Mouse (Mus musculus) liver, embryonic 15.5 days (tissue): ENCODE data around the gene Nr1h3. TPM values are rescaled to one million over a fixed set of nuclear protein-coding genes. Genes with fewer than 3 reads are reported as not detected.

Experiments used
- ATAC-seq: fragments of 200-750 bp; cut with Nextera tagmentation; 2 replicates; pipeline ENCODE4 v1.8.0; 2017; ENCODE audit warnings: moderate number of reproducible peaks, mild to moderate bottlenecking, moderate library complexity; ENCODE audit not compliant: insufficient read depth
- H3K27ac ChIP-seq: fragments of 300-500 bp; sonication (generic); replicated peaks from 2 replicates; pipeline ENCODE4 v1.5.1; 2015; ENCODE audit warnings: mild to moderate bottlenecking, inconsistent platforms
- H3K27me3 ChIP-seq: fragments of 300-500 bp; sonication (generic); 2 replicates; pipeline ENCODE4 v1.6.1; 2015; ENCODE audit warnings: mild to moderate bottlenecking, inconsistent platforms
- H3K36me3 ChIP-seq: fragments of 300-500 bp; sonication (generic); replicated peaks from 2 replicates; pipeline ENCODE4 v1.6.1; 2015; ENCODE audit warnings: moderate library complexity, mild to moderate bottlenecking, inconsistent platforms
- H3K4me1 ChIP-seq: fragments of 300-500 bp; sonication (generic); replicated peaks from 2 replicates; pipeline ENCODE4 v1.6.1; 2015; ENCODE audit warnings: inconsistent platforms
- H3K4me2 ChIP-seq: fragments of 300-500 bp; sonication (generic); 2 replicates; pipeline ENCODE4 v1.6.1; 2015; ENCODE audit warnings: moderate library complexity, mild to moderate bottlenecking, inconsistent platforms
- H3K4me3 ChIP-seq: fragments of 300-500 bp; sonication (generic); replicated peaks from 2 replicates; pipeline ENCODE4 v1.5.1; 2015; ENCODE audit warnings: mild to moderate bottlenecking, inconsistent platforms
- H3K9ac ChIP-seq: fragments of 300-500 bp; sonication (generic); 2 replicates; pipeline ENCODE4 v1.6.1; 2015; ENCODE audit warnings: moderate library complexity, mild to moderate bottlenecking, inconsistent platforms
- H3K9me3 ChIP-seq: fragments of 300-500 bp; sonication (generic); replicated peaks from 2 replicates; pipeline ENCODE4 v1.6.1; 2016; ENCODE audit warnings: inconsistent platforms
- WGBS: fragments of 180-500 bp; shearing (Covaris S2); methylation state at CpG from one replicate; pipeline ENCODE4 v1.1.7; 2015; ENCODE audit warnings: mixed read lengths; ENCODE audit not compliant: insufficient replicate concordance; 5-methylcytosine and 5-hydroxymethylcytosine counted together
- polyA plus RNA-seq: library from polyadenylated mRNA; unstranded; fragments of >200 nt; fragmentation: Nextera tagmentation; extraction: Ambion mirVana; gene quantifications from 2 replicates; pipeline ENCODE4 v1.2.1, GENCODE M21; 2015

The Nr1h3 gene
- polyA plus RNA-seq, 1 experiment from 2014 or later, result 21.0 TPM

DNA sequence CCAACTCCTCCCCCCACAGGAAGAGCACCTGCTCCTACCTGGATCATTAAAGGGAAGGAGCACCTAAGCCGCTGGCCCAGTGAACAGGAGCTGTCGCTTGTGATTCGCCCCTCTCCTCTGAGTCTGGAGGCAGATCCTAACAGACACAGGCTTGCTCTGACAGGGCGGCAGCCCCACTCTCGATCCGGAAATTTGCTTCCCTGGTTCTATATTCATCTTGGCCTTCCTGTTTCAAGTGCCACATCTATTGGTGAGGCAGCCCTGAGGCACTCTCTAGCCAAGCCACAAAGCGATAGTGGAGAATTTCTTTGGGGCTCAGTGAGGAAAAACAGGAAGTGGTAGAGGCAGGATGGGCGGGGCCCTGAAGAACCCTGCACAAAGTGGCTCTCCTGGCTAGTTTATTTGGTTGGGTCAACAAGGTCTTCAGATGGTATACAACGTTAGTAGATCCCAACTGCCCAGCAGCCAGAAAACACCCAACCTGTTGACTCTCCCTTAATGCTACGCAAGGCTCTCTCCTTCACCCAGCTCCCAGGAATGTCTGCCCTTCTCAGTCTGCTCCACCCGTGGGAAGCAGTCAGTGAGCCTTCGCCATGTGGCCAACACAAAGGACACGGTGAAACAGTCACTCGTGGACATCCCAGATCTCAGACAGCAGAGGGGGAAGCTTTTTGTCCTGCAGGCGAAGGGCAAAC lies 18.8 kb downstream of the Nr1h3 start, which contains the start of gene Madd:
Gene Madd (minus strand): TSS at position 127 of the 695 bp plus-strand sequence.
- H3K9ac ChIP-seq, result peak within 1 kb of the TSS; percentile 82
- peak within 1 kb of the TSS; percentile 87 for H3K4me3 ChIP-seq
- ATAC-seq, result peak; percentile 38
- no peaks in the 10 kb centered on the region for H3K9me3 ChIP-seq
- H3K27ac ChIP-seq, result peak within 1 kb of the TSS; percentile 88
- 25% methylated on average over 15 of the region's 15 CpGs for WGBS
- peaks cover 6% of the 10 kb centered on the region; the same call in 1 of the 2 replicates for H3K27me3 ChIP-seq
- no peaks in the 10 kb centered on the region for H3K36me3 ChIP-seq
- peak within 1 kb of the TSS; percentile 99 for H3K4me2 ChIP-seq
- H3K4me1 ChIP-seq, result peaks cover 29% of the 10 kb centered on the region

DNA sequence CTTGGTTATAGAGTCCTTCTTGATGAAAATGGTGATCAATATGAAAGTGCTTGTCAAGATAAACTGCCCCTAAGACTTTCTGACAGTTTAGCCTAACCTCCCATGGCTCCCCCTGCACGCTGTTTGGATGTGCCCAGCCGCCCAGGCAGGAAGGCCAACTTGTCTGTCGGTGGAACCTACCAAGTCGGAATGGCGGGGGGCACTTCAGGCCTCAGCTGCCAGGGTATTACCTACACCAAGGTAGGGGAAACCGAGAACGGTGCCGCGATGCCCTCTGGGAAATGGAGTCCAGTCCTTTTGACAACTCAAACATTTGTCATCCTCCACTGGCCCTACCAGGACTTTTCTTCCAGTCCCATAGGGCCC lies 19.5 kb downstream of the Nr1h3 start:
- Histone ChIP-seq H3K4me2 (peak overlapping the region; percentile 99), H3K36me3 (0 out of 2 replicates have a peak, but pooled peaks cover under 1% of the 10 kb centered on the region), H3K27ac (peak overlapping the region; percentile 88), H3K9me3 (no peaks in the 10 kb centered on the region), H3K27me3 (peaks cover 6% of the 10 kb centered on the region; the same call in 1 of the 2 replicates), H3K4me3 (peak overlapping the region; percentile 87), H3K9ac (peak overlapping the region; percentile 82), H3K4me1 (peaks cover 29% of the 10 kb centered on the region)
- 0% methylated on average over 9 of the region's 9 CpGs for WGBS
- ATAC-seq, result peak; percentile 96

DNA sequence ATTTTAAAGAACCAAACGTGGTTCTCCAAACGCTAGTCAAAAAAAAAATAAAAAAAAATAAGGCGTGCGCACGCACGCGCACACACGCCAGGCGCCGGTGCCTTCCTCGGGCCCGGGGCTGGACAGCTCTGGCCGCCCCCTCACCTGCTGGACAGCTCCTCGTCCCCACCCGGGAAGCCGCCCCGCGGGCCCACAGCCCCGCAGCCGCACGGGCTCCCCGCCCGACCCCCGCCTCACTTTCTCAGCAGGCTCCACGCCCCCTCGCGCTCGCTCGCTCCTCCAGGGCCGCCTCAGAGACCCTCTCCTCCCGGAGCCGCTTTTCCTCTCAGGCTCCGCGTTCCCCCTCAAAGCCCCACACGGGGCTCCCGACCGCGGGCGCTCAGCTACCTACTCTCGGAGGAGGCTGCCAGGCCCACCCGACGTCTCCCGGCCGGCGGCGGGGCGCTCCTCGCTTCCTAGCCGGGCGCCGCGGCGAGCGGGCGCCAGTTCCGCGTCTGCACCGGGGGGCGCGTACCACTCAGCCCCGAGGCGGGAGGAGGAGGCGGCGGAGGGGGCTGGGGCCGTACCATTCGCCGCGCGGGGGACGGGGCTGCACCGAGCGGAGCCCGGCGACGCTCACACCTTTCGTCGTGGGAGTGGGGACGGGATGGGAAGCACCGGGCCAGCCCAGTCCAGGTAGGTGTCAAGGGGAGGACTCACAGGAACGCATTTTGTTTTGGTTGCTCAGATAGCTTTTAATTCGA lies 20.1 kb downstream of the Nr1h3 start:
- peak overlapping the region; percentile 88 for H3K27ac ChIP-seq
- H3K4me3 ChIP-seq, result peak overlapping the region; percentile 87
- H3K36me3 ChIP-seq, result peaks cover 6% of the 10 kb centered on the region; the same call in 1 of the 2 replicates
- H3K4me1 ChIP-seq, result peaks cover 29% of the 10 kb centered on the region
- WGBS, result under 1% methylated on average over 80 of the region's 81 CpGs
- H3K4me2 ChIP-seq, result peak overlapping the region; percentile 99
- ATAC-seq, result peak; percentile 92
- H3K9ac ChIP-seq, result peak overlapping the region; percentile 82
- H3K27me3 ChIP-seq, result peaks cover 6% of the 10 kb centered on the region; the same call in 1 of the 2 replicates
- H3K9me3 ChIP-seq, result no peaks in the 10 kb centered on the region

DNA sequence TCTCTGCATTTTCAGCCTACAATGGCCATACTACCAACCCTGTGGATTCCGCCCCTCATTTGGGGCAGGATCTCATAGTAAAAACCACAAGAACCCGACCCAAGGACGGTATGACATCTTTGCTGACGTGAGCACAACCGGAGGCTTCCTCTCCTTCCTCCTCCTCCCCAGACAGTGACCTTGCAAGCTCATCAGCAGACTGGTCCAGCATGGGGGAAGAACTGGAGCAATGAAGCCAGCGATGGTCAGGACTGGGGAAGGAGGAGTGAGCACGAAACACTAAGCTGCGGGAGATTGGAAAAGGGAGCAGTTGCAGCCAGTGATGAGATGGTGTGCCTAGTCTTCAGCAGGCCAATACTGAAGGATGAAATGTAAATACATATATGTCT lies 20.6 kb downstream of the Nr1h3 start:
- Histone ChIP-seq H3K4me3 (peak overlapping the region; percentile 87), H3K27me3 (peaks cover 6% of the 10 kb centered on the region; the same call in 1 of the 2 replicates), H3K27ac (no peak overlapping the region), H3K4me1 (peaks cover 29% of the 10 kb centered on the region), H3K9me3 (no peaks in the 10 kb centered on the region), H3K36me3 (peaks cover 7% of the 10 kb centered on the region; the same call in 1 of the 2 replicates), H3K4me2 (peak overlapping the region; percentile 99), H3K9ac (peak overlapping the region; percentile 82)
- WGBS, result 5% methylated on average over 8 of the region's 8 CpGs
- ATAC-seq, result no peak

DNA sequence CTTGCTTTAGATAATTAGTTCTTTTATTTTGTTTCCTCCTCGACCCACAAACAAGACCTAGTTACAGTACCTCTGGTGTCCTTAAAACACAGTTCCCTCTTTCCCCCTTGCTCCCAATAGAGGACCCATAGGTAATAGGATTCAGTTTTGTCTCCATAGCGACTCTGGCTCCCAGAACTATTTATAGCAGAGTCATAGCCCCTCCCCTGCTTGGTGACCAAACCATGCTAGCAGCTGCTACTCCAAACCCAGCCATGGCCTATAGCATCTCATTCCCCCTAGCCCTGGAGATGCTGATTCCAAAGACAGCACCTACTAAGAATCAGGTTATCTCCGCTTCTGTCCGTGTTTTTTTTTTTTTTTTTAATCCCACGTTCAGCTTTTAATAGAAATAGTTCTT lies 21.9 kb downstream of the Nr1h3 start:
- Histone ChIP-seq H3K27ac (no peak overlapping the region), H3K9me3 (no peaks in the 10 kb centered on the region), H3K4me2 (no peak overlapping the region), H3K4me1 (peaks cover 29% of the 10 kb centered on the region), H3K9ac (no peak overlapping the region), H3K4me3 (no peak overlapping the region), H3K27me3 (peaks cover 6% of the 10 kb centered on the region; the same call in 1 of the 2 replicates), H3K36me3 (peaks cover 19% of the 10 kb centered on the region)
- WGBS, result 59% methylated on average over 5 of the region's 5 CpGs
- ATAC-seq, result no peak

DNA sequence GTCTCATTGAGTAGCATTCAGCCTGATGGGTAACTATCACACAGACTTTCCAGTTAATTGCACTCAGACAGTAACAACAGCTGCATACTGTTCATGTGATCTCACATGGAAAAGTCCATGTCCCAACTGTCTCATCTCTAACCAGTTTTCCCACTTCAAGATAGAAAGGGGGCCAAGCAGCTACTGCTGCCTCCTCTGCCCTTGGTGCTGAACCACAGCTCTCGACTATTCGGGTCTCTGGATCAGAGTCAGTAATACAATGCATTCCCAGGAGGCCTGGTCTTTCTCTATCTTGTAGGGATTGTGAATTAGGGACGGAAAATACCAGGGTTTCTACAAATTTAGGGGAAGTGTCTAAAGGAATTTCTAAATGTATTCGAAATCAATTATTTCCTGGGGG lies 22.8 kb downstream of the Nr1h3 start:
- peaks cover 29% of the 10 kb centered on the region for H3K4me1 ChIP-seq
- peaks cover 6% of the 10 kb centered on the region; the same call in 1 of the 2 replicates for H3K27me3 ChIP-seq
- 71% methylated on average over 4 of the region's 4 CpGs for WGBS
- no peak overlapping the region for H3K4me2 ChIP-seq
- ATAC-seq, result no peak
- H3K36me3 ChIP-seq, result peaks cover 23% of the 10 kb centered on the region
- no peak overlapping the region for H3K27ac ChIP-seq
- H3K9me3 ChIP-seq, result no peaks in the 10 kb centered on the region
- H3K4me3 ChIP-seq, result no peak overlapping the region
- no peak overlapping the region for H3K9ac ChIP-seq

DNA sequence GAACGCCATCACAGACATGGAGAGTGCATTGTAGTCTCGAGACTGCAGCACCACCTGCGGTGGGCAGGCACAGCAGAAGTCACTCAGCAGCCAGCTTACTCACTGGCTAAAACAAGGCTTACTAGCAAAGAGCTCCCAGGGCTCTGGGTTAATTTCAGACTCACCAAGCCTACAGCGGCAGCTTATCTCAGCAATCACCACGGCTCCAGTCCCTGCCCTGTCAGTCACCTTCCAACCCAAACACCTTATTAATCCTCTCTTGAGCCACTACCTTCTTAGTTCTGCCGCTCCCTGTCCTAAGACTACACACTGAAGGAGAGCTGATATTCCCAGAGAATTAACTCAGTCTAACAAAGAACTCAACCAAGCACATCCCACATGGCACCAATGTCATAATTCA lies 26.4 kb downstream of the Nr1h3 start:
- WGBS, result 73% methylated on average over 6 of the region's 6 CpGs
- peaks cover 34% of the 10 kb centered on the region for H3K36me3 ChIP-seq
- no peaks in the 10 kb centered on the region for H3K27me3 ChIP-seq
- H3K9me3 ChIP-seq, result no peaks in the 10 kb centered on the region
- no peak overlapping the region for H3K27ac ChIP-seq
- H3K4me2 ChIP-seq, result no peak overlapping the region
- ATAC-seq, result no peak
- H3K9ac ChIP-seq, result no peak overlapping the region
- no peaks in the 10 kb centered on the region for H3K4me1 ChIP-seq
- no peak overlapping the region for H3K4me3 ChIP-seq

DNA sequence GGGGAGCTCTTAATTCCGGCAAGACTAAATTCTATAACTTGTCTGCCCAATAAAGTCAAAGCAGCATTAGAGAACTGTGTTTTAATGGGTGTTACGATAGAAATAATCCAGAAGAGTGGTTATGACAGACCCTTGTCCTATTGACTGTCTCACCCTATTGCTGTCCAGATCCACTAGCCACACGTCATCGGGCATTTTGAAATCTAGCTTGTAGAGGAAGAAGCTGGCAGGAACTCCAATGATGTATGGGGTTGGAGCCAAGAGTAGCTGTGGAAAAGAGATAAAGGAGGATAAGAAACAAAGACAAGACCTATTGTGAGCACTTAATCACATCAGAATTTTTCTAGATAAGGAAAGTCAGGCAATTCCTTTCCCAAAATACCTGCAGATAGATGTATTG lies 27.1 kb downstream of the Nr1h3 start:
- peaks cover 37% of the 10 kb centered on the region for H3K36me3 ChIP-seq
- ATAC-seq, result no peak
- no peaks in the 10 kb centered on the region for H3K9me3 ChIP-seq

DNA sequence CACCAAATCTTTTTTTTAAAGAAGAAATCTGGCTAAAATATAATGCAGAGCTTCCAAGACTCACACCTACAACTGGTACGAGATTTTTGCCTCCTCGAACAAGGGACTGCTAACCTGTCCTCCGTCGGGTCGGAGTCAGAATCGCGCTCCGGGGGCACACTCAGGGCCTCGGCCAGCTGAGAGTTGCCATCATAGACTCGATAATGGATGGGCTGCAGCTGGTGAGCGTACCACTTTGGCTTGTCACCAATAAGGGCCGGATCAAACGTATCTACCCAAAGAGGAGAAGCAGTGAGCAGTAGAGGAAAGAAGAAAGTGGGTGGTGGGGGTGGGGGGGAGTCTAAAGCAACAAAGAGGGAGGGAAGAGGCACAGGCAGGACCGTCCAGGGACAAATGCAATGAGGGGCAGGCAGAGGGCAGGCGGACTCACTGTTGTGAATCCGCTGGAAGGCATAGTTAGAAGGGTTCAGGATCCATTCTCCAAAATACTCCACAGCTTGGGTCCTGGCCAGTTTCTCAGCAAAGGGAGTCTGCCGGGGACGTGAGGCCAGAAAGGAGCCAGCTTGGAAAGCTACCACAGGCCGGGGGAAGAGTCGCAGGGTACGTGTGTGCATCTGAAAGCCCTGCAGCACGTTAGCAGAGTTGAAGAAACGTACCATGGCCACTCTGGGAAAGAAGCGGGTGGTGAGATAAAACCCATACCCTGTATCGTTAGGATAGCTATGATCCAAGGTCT lies 32.9 kb downstream of the Nr1h3 start:
- WGBS, result 82% methylated on average over 25 of the region's 25 CpGs
- no peak overlapping the region for H3K27ac ChIP-seq
- no peaks in the 10 kb centered on the region for H3K9me3 ChIP-seq
- no peak overlapping the region for H3K4me2 ChIP-seq
- no peak for ATAC-seq
- H3K36me3 ChIP-seq, result peaks cover 43% of the 10 kb centered on the region
- H3K4me3 ChIP-seq, result no peak overlapping the region
- H3K4me1 ChIP-seq, result peaks cover 7% of the 10 kb centered on the region
- H3K27me3 ChIP-seq, result no peaks in the 10 kb centered on the region
- no peak overlapping the region for H3K9ac ChIP-seq

More for the DNA sequence above, 27.1 kb downstream of the Nr1h3 start:
- H3K4me1 ChIP-seq, result no peaks in the 10 kb centered on the region
- no peak overlapping the region for H3K27ac ChIP-seq
- WGBS, result 77% methylated on average over 4 of the region's 4 CpGs
- no peak overlapping the region for H3K9ac ChIP-seq
- no peak overlapping the region for H3K4me2 ChIP-seq
- no peaks in the 10 kb centered on the region for H3K27me3 ChIP-seq
- H3K4me3 ChIP-seq, result no peak overlapping the region

DNA sequence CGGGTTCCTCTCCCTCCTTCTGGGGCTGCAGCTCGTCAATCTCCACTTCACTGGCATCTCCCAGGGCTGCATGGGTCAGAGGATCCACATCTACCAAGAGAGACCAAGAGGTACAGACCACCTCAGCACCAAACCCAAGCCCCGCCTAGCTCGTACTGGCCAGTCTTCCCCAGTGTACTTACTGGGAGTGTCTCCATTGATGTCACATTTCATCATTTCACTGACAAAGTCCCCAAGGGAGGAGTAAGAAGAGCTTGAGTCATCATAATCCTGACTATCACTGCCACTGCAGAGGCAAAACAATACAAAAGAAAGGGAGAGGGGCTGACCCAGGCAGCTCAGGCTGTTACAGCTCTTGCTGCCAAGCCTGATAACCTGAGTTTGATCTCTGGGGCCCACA lies 35.0 kb downstream of the Nr1h3 start:
- no peak overlapping the region for H3K9ac ChIP-seq
- ATAC-seq, result no peak
- 69% methylated on average over 4 of the region's 4 CpGs for WGBS
- H3K4me3 ChIP-seq, result no peak overlapping the region
- H3K27me3 ChIP-seq, result no peaks in the 10 kb centered on the region
- no peak overlapping the region for H3K27ac ChIP-seq
- H3K36me3 ChIP-seq, result peaks cover 57% of the 10 kb centered on the region
- H3K9me3 ChIP-seq, result no peaks in the 10 kb centered on the region
- no peak overlapping the region for H3K4me2 ChIP-seq
- peaks cover 26% of the 10 kb centered on the region for H3K4me1 ChIP-seq

DNA sequence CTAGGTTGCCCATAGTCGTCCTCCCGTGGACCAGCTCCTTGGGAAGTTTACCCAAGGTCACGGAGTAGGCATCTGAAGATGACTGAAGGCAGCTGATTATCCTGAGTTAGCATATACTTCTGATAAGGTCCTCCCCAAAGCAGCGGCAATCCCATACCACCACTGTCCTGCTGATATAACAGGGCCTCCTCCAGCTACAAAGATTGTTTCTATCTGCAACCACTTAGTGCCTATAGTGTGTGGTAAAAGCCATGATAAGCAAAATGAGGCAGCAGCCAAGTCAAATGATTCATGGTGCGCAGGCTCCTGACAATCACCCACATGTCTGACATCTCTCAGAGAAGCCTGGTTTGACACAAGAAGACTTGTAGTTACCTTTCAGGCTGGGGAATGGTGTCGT lies 37.6 kb downstream of the Nr1h3 start:
- Histone ChIP-seq H3K36me3 (peaks cover 60% of the 10 kb centered on the region), H3K4me2 (no peak overlapping the region), H3K9me3 (no peaks in the 10 kb centered on the region), H3K27me3 (no peaks in the 10 kb centered on the region), H3K4me3 (no peak overlapping the region), H3K9ac (no peak overlapping the region), H3K27ac (no peak overlapping the region), H3K4me1 (peaks cover 26% of the 10 kb centered on the region)
- WGBS, result 36% methylated on average over 6 of the region's 6 CpGs
- peak; percentile 77 for ATAC-seq
